Mouse (Mus musculus): ENCODE results near the gene H2-Ob.

Gene H2-Ob

DNA sequence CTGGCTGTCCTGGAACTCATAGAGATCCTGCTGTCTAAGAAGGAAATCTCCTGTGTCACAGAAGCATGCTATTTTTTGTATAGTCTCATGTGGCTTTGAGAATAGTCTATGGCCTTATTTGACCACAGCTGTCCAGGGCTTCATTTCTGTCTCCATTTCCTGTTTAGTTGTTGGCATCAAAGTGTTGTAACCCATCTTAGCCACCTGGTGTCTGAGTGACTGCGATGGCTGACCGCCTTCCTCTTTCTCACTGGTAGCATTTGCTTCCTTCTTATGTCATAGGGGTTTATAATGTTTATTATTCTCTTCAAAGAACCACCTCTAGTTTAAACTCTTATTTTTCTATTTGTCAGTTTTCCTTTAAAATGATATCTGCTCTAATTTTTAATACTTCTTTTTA lies 10.1 kb downstream of the H2-Ob start:
- DNase-seq: no peak

GRCm38 (mm10) chr17:34249361-34249760 lies 10.7 kb downstream of the H2-Ob start:
- DNase-seq: no peak

DNA sequence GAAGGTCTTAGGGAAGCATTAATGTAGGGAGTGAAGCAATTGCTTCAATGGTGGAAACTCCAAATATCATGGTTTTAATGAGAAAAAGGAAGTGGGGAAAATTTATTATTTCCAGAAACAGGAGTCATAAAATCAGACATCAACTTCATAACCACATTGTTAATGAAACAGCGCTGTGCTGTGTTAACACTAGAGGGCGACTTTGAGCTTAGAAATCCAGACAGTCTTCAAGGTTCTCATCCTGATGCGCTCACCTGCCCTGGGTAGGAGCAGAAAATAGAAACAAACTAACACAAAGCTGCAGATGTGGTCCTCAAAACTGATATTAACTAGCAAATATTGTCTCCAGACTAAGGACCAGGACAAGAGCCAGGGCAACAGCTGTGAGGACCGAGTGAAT lies 11.2 kb downstream of the H2-Ob start:
- DNase-seq: peak; percentile 34

DNA sequence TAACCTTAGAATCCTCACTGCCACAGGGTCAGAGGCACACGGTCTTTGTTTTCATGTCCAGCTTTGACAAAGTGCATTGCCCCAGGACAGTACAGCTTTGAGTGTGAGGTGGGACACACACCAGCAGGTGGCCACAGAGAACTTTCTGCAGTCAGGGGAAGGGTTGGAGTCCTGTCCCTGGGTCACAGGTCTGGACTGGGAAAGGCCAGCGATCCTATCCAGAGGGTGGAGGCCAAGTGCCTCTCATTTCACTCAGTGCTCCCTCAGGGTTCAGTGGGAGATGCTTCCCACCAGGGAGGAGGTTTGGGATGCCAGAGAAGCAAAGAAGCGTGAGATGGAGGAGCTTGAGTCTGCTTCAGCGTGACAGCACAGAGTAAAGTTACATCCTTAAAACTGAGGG lies 13.0 kb downstream of the H2-Ob start:
- DNase-seq: no peak

DNA sequence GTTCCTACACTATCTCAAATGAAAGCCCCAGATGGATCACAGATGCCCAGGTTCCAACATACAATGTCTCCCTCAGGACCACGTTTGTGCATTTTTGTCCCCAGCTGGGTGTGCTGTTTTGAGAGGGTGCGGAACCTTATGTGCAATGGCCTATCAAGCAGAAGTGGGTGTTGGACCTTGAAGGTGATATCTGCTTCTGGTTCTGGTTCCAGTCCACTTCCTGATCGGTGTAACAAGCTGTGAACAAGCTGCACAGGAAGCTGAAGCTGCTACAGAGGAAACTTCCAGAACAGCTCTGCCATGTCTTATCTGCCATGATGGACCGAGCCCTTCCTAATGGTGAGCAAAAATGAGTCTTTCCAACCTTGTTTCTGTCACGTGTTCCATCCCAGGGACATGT lies 17.8 kb downstream of the H2-Ob start:
- no peak for DNase-seq

DNA sequence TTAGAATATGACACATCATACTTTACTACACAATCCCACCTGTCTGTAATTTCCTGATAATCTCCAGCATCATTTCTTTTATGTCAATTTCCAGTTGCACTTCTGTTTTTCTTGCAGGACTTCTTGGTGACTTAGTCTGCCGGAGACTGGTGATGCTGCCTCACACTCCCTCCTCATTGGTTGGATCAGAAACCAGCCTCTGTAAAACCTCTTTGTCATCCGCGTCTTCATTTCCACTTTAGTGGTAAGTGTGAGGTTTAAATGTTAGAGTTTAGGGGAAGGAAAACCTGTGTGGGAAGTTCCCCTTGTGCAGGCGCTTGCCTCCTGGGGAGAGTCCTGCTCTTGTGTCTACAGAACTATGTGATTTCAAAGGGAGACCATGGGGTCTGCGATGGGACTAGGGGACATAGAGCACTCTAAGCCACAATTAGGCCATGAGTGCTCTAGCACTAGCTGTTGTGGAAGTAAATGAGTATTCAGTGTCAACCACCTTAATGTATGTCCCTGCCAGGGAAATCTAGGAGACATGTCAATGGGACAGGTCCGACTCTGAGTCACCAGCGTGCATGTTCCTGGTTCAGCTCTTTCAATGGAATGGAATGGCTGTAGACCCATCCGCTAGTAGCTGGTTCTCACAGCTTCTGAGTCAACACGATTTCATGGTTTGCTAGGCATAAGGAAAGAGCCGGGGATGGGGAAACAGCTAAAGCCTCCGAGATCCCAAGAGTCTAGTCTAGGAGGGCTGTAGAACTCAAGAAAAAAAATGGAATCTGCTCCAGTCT lies 19.1 kb downstream of the H2-Ob start, which contains the start of gene H2-Ab1:
TSS of gene H2-Ab1 (plus strand) at position 96 of the 782 bp plus-strand sequence.
- DNase-seq: peak; percentile 83

DNA sequence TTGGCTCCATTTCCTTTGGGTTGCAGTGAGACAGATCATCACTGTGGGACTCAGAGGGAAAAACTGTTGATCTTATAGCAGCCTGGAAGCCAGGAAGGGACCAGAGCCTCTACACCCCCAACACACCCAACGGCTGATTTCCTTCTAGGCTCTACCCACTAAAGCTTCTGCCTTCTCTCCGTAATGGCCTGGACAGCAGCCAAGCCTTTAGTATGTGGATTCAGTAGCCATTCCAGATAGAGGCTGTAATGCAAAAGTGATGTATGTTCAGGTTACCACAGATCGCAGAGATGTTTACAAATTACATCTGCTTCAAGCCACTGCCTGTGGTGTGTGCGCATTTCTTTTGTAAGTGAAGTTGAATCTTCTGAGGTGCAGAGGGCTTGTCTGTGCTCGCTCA lies 21.8 kb downstream of the H2-Ob start:
- no peak for DNase-seq

DNA sequence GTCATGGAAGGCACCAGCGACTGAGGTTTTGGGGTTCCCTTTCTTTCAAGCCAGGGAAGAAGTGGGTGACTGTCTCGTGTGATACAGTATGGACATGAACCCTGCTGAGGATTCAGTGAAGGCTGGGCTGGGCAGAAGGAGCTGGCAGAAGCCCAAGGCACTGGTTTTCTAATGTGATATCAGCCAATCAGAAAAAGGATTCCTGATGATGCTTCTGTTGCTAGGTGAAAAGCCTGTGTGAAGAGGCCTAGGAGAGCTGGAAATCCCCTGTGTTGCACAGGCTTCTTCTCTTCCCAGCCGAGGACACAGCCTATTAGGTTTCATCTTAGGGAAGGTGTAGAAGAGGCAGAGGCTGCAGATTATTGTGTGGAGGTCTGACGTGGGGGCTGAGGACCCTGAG lies 22.8 kb downstream of the H2-Ob start:
- DNase-seq: peak; percentile 77

- peak; percentile 61 for DNase-seq
These were observed 24.4 kb downstream of the H2-Ob start for GRCm38 (mm10) chr17:34263068-34263467.

GRCm38 (mm10) chr17:34263811-34264371 lies 25.2 kb downstream of the H2-Ob start:
- no peak for DNase-seq

GRCm38 (mm10) chr17:34264452-34265351 lies 26.0 kb downstream of the H2-Ob start:
- no peak for DNase-seq

GRCm38 (mm10) chr17:34268262-34268661 lies 29.6 kb downstream of the H2-Ob start:
- DNase-seq: no peak

- DNase-seq: no peak
These were observed 30.0 kb downstream of the H2-Ob start for GRCm38 (mm10) chr17:34268748-34269147.

GRCm38 (mm10) chr17:34269817-34270216 lies 31.1 kb downstream of the H2-Ob start:
- no peak for DNase-seq

DNA sequence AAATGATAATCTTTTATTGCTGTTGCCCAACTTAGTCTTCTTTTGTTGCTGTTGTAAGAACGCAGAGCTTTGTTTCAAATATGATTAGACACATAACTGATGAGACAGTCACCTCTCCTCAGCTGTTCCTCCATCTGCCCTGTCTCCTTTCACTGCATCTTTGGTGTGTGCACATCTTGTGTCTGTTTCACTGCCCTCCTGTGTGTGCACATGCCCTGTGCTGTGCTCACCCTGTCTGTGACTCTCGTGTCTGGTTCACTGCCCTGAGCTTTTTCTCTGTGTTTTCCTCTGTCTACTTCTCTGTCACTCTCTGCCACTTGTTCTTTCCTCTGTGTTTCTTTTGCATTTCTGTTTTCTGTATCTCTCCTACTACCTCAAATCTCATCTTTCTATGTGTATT lies 31.5 kb downstream of the H2-Ob start:
- DNase-seq: no peak

DNA sequence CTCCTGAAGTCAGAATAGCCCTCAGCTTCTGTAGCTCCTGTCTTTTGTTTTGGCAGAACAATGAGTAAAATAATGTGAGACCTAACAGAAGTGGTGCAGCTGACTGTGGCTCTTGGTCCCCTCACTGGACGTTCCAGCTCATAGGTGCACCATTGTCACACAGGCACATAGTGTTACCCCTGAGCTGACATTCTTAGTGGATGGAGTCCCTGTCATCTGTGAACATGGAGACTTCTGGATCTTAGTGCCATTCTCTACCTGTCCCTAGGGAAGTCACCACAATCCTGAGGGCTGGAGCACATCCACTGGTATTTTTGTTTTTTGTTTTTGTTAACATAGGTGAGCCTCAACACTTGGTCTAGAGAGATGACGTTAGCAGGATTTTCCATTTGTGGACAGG lies 32.2 kb downstream of the H2-Ob start:
- no peak for DNase-seq

- DNase-seq: no peak
These were observed 33.4 kb downstream of the H2-Ob start for GRCm38 (mm10) chr17:34272102-34272501.

GRCm38 (mm10) chr17:34280499-34281038 lies 41.9 kb downstream of the H2-Ob start:
- no peak for DNase-seq

GRCm38 (mm10) chr17:34281836-34282235 lies 43.1 kb downstream of the H2-Ob start:
- DNase-seq: no peak

DNA sequence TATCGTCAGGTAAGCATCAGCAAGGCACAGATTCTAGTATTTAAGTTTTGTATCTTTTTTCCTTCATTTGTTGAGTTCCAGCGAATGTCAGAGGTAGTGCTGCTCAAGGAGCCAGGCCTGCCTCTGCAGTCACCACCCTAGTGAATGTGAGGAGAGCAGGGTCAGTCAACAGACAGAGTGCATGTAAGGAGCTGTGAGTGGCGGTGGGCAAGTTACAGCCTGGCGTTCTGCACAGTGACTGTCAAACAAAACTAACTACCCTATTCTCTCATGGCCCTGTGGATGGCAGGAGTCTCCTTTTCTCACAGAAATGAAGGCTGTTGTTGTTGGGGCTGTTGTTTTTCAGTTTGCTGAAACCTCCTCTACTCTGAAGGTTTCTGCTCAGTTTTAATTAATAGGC lies 46.7 kb downstream of the H2-Ob start:
- no peak for DNase-seq

DNA sequence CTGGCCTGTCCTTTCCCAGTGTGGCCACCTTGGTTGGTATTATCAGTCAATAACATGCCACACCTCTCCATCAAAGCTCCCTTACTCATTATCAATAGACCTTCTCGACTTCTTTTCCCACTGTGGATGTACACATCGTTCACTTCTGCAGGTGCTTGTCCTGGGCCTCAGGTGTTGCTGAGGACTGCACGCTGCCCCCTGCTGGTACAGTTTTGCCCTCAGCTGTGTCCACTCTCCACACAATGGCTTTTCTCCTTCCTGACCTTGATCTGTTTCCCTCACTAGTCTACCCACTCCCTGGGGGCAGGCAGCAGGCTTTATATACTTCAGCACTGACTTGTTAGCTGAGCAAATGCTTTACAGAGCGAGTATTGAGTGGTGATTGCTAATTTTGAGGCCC lies 47.1 kb downstream of the H2-Ob start:
- no peak for DNase-seq

- DNase-seq: no peak
These were observed 47.8 kb downstream of the H2-Ob start for GRCm38 (mm10) chr17:34286501-34286900.

DNA sequence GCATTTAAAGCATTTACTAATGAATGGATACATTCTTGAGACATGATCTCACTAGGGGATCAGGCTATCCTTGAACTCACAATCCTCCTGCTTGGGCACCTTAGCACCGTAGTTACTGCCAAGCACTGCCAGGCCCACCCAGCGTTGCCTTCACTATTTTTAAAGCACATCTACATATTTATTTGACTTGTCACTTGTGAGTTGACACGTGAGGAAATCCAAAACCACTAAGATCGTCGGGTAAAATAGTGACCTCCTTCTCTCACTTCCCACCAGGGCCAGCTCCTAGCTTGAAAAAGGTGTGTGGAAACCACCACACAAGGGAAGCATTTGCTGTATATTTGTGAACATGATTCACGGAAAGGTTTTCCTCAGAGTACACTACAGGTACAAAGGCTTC lies 48.3 kb downstream of the H2-Ob start:
- DNase-seq: no peak

Measured in right cerebral cortex, postnatal 4 days (tissue).